Mouse (Mus musculus) left cerebral cortex, postnatal 25 days (tissue): ENCODE data around the gene Prap1. TPM values are rescaled to one million over a fixed set of nuclear protein-coding genes. Genes with fewer than 3 reads are reported as not detected.
"Not testable (repeated sequence)": the region's sequence is repeated elsewhere in the genome, so short reads cannot be mapped to it uniquely, and the experiment has no call there.

Experiments used
- DNase-seq, 2 experiments: peaks; one replicate each; pipeline ENCODE4 v3.0.0; 2022; ENCODE audit warnings: low spot score in 2 of 2, mixed read lengths in 1 of 2
- intact Hi-C: fragments of 180-260 bp; cut with DNase I; formaldehyde crosslinking; loops from one replicate; pipeline ENCODE4 v1.15.1; 2025
- total RNA-seq, 2 experiments: library from RNA; stranded (reverse); gene quantifications; 2 replicates each; pipeline ENCODE4 v1.2.3; 2021

Prap1 gene
- total RNA-seq, 2 experiments from 2014 or later, result not detected

DNA sequence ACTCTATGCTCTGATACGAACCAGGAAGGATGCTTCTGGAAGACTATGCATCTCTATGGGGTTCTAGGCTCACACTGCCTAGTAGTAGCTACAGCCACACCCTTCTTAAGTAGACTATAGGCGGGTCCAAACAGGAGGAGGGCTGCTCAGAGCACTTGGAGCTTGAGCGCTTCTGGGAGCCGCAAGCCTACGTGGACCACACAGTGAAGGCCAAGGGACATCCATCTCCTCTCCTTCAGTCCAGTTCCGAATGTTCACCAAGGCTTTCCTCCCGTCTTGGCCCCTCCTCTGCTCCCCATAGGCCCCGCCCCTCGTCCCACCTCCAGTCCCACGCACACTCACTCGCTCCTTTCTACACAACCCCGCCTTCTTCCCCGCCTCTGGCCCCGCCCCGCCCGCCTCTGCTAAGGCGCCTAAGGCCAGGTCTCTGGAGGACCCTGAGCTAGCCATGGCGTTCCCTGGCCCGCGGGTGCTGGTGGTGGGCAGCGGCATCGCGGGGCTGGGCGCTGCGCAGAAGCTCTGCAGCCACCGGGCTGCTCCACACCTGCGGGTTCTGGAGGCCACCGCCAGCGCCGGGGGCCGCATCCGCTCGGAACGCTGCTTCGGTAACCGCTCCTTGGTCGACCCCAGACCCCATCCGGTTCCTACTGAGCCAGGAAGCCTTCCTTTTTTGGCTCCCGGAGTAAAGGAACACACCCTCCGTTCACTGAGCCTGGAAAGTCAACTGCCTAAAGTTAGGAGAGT is 32.3 kb downstream of the Prap1 start:
- peak; percentile 80 to 91 for DNase-seq
- intact Hi-C loops, result no loop called here

DNA sequence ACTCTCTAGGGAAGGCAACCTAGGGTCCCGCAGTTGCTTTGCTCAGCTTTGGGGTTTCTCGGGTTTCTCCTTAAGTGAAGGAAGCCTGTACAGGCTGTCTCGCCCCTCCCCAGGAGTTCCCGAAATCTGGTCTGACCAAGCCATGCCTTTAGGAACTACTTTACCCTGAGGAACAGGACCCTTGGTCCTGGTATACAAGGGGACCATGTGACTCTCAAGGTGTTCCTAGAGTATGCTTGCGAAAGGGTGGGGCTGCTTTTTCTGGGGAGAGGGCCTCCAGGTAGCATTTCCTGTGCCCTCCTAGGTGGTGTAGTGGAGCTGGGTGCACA is 32.8 kb downstream of the Prap1 start:
- intact Hi-C loops, result no loop called here
- no peak for DNase-seq

DNA sequence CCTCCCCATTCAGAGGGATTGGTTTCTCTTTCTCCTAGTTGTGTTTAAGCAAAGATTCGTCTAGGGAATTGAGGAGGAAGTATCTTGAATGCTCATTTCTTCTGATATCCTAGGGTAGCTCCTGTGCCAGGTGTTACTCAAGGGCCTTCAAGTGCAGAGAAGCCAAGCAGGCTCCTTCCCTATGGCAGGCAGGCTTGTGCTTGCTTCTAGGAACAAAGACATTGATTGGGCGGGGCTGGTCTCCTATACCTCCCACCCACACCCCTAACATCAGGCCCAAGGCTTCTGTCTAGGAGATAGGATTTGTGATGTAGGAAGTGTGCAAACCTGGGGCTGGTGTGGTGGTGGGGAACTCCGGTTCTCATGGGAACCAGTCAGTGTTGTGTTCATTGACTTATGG is 33.7 kb downstream of the Prap1 start:
- DNase-seq, result no peak
- intact Hi-C loops, result no loop called here

DNA sequence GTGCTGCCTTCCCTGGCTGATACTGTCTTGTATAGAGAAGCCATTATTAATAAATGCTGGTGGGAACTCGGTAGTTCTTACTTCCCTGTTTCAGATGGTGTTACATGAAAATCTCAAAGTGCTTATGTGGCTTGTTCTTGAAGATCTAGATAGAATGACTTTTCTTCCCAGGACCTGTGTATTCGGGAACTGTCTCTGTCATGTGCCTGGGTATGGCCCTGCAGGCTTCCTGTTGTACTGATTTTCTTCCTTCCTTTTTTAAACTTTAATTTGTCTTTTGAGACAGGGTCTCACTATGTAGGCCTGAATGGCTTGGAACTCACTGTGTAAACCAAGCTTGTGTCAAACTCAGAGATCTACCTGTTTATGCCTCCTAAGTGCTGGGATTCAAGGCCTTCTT is 34.7 kb downstream of the Prap1 start:
- no peak for DNase-seq
- intact Hi-C loops, result no loop called here

DNA sequence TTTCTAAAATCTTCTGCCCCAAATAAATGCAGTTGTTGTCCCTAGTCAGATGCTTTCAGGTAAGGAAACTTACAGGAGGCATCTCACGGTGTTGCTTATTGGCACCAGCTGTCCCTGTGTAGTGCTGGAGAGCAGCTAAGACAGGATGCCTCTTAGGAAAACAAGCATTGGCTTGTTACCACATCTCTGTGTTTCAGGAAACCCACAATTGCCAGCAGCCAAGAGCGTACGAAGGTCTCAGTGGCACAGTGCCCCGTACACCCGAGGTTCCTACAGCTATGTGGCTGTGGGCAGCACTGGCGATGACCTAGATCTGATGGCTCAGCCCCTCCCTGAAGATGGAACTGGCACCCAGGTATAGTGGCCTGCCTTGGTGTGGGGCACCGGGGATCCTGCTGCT is 39.0 kb downstream of the Prap1 start:
- intact Hi-C loops, result loop anchor here (10.0 kb wide), 1 partner anchor 157 kb away; the partner anchor contains the start of gene 6430531B16Rik
- DNase-seq, result not testable (repeated sequence)

DNA sequence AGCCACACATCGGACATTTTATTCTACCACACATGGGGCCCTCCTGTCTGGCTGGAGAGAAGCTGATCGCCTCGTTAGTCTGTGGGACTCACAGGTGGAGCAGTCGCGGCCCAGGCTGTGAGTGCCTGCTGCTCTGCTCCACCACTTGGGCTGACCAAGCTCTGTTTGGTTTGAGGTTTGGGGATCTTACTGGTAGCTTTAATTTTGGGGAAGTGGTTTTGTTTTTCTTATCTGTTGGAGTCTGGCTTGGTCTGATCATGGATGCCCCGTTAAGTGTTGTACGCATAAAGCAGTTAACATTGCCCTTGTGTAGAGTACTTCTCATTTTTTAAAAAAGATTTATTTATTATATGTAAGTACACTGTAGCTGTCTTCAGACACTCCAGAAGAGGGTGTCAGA is 40.8 kb downstream of the Prap1 start:
- DNase-seq, result not testable (repeated sequence)
- intact Hi-C loops, result loop anchor here (10.0 kb wide), 1 partner anchor 159 kb away; the partner anchor contains the start of gene 6430531B16Rik

DNA sequence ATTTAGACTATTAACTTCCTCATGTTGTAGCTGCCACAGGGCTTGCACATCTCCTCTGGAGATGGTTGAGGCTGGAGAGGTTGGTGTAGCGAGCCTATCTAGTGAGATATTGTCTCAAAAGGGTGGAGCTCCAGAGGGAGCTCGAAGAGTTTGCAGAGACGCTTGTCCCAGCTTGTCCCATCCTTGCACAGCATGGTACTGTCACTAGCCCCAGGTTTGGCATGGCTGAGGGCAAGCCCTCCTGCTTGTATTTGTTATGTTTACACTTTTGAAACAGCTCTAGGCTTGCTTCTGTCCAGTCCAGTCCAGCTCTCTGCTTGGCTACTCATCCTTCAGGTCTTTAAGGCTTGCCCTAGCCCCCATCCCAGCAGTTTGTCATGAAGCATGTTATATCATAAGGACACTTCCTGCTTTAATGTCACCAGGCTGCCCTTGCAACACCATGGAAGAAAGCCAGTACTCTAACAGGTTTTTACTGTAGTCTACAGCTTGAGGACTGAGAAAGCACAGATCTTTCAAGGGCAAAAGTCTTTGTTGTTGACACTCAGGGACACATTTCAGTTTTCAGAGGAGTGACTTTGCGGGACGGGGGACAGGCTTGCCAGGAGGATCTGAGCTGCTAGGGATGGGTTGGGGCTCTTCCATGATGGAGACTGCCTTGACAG is 42.0 kb downstream of the Prap1 start:
- intact Hi-C loops, result loop anchor here (10.0 kb wide), 1 partner anchor 160 kb away; the partner anchor contains the start of gene 6430531B16Rik
- no peak for DNase-seq

DNA sequence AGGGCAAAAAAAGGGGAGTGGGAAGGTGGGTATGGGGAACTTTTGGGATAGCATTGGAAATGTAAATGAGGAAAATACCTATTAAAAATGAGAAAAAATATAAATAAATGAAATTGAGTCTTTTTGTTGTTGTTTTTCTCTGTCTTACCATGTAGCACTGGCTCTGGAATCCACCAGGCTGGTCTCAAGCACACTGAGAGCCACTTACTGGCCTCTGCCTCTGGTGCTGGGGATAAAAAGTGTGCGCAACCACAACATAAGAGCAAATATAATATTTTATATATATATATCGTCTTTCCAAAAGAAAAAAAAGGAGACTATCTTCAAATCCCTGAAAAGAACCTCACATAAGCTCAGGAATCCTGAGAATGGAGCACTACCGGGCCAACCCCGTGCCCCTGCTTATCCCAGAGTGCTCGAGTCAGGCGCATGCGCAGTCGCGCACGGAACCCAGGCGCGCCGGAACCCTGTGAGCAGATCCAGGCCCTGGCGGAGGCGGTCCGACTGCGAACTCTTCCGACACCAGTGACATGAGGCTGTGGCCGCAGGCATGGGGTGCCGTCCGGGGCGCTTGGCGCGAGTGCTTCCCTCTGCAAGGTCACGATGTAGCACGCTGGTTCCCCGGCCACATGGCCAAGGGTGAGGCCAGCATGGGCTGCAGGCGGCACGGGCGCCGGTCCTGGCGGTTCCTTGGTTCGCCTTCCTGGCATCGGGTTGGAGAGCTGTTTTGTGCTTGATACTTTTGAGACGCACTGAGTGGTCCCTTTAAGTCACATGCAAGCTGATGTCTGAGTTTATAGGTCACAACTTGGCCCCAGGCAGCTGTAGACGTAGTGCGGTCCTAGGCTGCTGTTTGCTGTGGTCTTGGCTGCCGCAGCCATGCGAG is 44.2 kb downstream of the Prap1 start, which contains the start of gene Mtg1:
Gene Mtg1, plus strand, starts transcription at position 430 of the 886 bp plus-strand sequence.
- intact Hi-C loops, result loop anchor here (1.0 to 10.0 kb wide), 2 partner anchors 21 to 163 kb away; partner anchors contain the start of genes 6430531B16Rik and Echs1
- DNase-seq, result peak; percentile 98 to 99

DNA sequence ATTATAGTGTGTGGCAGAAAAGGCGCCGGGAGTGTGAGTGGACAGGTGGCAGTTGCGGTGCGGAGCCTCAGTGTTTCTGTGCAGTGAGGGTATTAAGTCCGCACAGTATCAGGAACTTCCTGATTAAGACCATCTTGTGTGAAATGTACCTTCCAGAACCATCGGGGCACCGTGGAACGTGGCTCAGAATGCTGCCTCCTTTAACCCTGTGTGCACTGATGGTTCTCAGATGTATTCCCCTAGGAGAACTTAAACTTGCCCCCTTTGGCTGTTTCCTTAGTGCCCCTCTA is 44.8 kb downstream of the Prap1 start:
- intact Hi-C loops, result loop anchor here (10.0 kb wide), 1 partner anchor 163 kb away; the partner anchor contains the start of gene 6430531B16Rik
- no peak for DNase-seq

DNA sequence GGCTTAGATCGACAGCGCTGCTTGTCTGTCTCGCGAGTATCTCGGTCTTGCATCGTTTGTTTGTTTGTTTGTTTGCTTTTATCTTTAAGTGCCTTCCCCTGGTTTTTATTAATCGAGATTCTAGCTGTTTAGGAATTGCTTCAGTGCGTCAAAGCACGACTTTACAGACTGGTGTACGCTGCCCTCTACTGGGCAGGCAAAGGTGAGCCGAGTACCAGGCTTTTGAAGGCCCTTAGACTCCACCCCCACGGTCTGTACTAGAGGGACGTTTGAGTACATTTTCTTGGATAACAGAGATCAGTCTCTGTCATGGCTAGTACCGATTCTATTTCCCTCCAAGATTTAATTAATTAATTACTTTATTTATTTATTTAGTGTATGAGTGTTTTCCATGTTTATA is 48.2 kb downstream of the Prap1 start:
- intact Hi-C loops, result loop anchor here (1.0 kb wide), 1 partner anchor 63 kb away; no protein-coding TSS in a partner anchor
- peak; percentile 59 to 66 for DNase-seq

DNA sequence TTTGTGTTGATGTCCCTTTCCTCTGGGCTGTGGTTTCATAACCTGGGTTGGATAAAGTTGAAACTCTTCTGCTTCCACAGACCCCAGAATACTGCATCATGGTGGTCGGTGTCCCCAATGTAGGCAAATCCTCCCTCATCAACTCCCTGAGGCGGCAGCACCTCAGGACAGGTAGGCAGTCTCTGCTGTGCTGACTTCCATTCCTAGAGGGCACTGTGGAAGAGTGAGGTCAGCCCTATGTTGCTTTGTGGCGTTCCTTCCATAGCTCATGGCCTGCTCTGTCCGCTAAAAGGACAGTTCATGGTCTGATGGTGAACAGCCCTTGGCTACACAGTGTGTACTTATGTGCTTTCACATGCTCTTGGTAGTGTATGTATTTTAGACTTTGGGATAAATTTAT is 51.4 kb downstream of the Prap1 start:
- DNase-seq, result no peak
- intact Hi-C loops, result no loop called here

Other genes starting within 250 kb of the Prap1 start
- gene Kndc1, start 198.7 kb upstream of the Prap1 start, total RNA-seq, result 10 to 100 TPM; 54.4 to 58.6 TPM
- gene Utf1, start 149.6 kb upstream of the Prap1 start, total RNA-seq, result not detected
- 1 to 10 TPM in 1 of 2 experiments, under 1 TPM in 1; 0.96 to 1.1 TPM for gene 6430531B16Rik, start 114.6 kb upstream of the Prap1 start, total RNA-seq
- gene Adam8, start 100.8 kb upstream of the Prap1 start, total RNA-seq, result 1 to 10 TPM; 2.6 to 2.7 TPM
- 10 to 100 TPM; 26.5 to 27.5 TPM for gene Zfp511, start 57.0 kb upstream of the Prap1 start, total RNA-seq
- 10 to 100 TPM; 32.8 to 35.3 TPM for gene Tubgcp2, start 56.7 kb upstream of the Prap1 start, total RNA-seq
- under 1 TPM in 1 of 2 experiments, not detected in 1; 0.23 TPM for gene Msx3, start 44.3 kb upstream of the Prap1 start, total RNA-seq
- 100 to 1,000 TPM; 184 to 195 TPM for gene Caly, start 10.8 kb upstream of the Prap1 start, total RNA-seq
- 10 to 100 TPM; 56.2 to 56.3 TPM for gene Fuom, start 9.0 kb downstream of the Prap1 start, total RNA-seq
- gene Paox, start 22.4 kb downstream of the Prap1 start, total RNA-seq, result 1 to 10 TPM; 5.2 to 5.3 TPM
- gene Echs1, start 23.1 kb downstream of the Prap1 start, total RNA-seq, result 10 to 100 TPM; 46.1 to 49.0 TPM
- gene Mtg1, start 44.2 kb downstream of the Prap1 start, total RNA-seq, result 10 to 100 TPM; 22.4 TPM
- 100 to 1,000 TPM; 160 to 172 TPM for gene Sprn, start 61.5 kb downstream of the Prap1 start, total RNA-seq
- not detected for gene Olfr522, start 71.4 kb downstream of the Prap1 start, total RNA-seq
- gene Olfr523, start 79.8 kb downstream of the Prap1 start, total RNA-seq, result not detected
- gene Olfr524, start 112.6 kb downstream of the Prap1 start, total RNA-seq, result not detected
- not detected for gene Cd163l1, start 124.9 kb downstream of the Prap1 start, total RNA-seq
- gene 5830411N06Rik, start 153.9 kb downstream of the Prap1 start, total RNA-seq, result under 1 TPM in 1 of 2 experiments, not detected in 1; 0.16 TPM
- gene Olfr525, start 227.5 kb downstream of the Prap1 start, total RNA-seq, result not detected
- gene Olfr527, start 240.6 kb downstream of the Prap1 start, total RNA-seq, result not detected